Mouse (Mus musculus) heart, embryonic 12.5 days (tissue): ENCODE measurements around the gene Frmd4a. TPM values are rescaled to one million over a fixed set of nuclear protein-coding genes. Genes with fewer than 3 reads are reported as not detected.
A peak's percentile ranks its signal among the peaks of the same experiment; 100 is the strongest.

ENCODE experiments used
- ATAC-seq: fragments of 200-750 bp; cut with Nextera tagmentation; 2 replicates; pipeline ENCODE4 v1.8.0; 2017; ENCODE audit warnings: moderate TSS enrichment, moderate library complexity; ENCODE audit not compliant: insufficient number of reproducible peaks, low FRiP score
- H3K27ac ChIP-seq: fragments of 300-500 bp; sonication (generic); 2 replicates; pipeline ENCODE4 v1.5.1; 2016; ENCODE audit warnings: mild to moderate bottlenecking, moderate library complexity; ENCODE audit not compliant: poor library complexity, severe bottlenecking
- H3K27me3 ChIP-seq: fragments of 300-500 bp; sonication (generic); replicated peaks from 2 replicates; pipeline ENCODE4 v1.6.1; 2016; ENCODE audit warnings: mild to moderate bottlenecking, moderate library complexity
- H3K36me3 ChIP-seq: fragments of 300-500 bp; sonication (generic); 2 replicates; pipeline ENCODE4 v1.6.1; 2016; ENCODE audit warnings: mild to moderate bottlenecking, moderate library complexity
- H3K4me1 ChIP-seq: fragments of 300-500 bp; sonication (generic); replicated peaks from 2 replicates; pipeline ENCODE4 v1.6.1; 2016; ENCODE audit warnings: mild to moderate bottlenecking
- H3K4me2 ChIP-seq: fragments of 300-500 bp; sonication (generic); 2 replicates; pipeline ENCODE4 v1.6.1; 2016; ENCODE audit warnings: mild to moderate bottlenecking, moderate library complexity
- H3K4me3 ChIP-seq: fragments of 300-500 bp; sonication (generic); 2 replicates; pipeline ENCODE4 v1.5.1; 2016; ENCODE audit warnings: mild to moderate bottlenecking
- H3K9ac ChIP-seq: fragments of 300-500 bp; sonication (generic); 2 replicates; pipeline ENCODE4 v1.6.1; 2016; ENCODE audit warnings: mild to moderate bottlenecking, moderate library complexity
- H3K9me3 ChIP-seq: fragments of 300-500 bp; sonication (generic); replicated peaks from 2 replicates; pipeline ENCODE4 v1.6.1; 2016; ENCODE audit warnings: mild to moderate bottlenecking, moderate library complexity
- WGBS: fragments of 180-500 bp; shearing (Covaris S2); methylation state at CpG from one replicate; pipeline ENCODE4 v1.1.7; 2016; 5-methylcytosine and 5-hydroxymethylcytosine counted together
- polyA plus RNA-seq: library from polyadenylated mRNA; unstranded; fragments of >200 nt; fragmentation: Nextera tagmentation; extraction: Ambion mirVana; gene quantifications from 2 replicates; pipeline ENCODE4 v1.2.1, GENCODE M21; 2016

The Frmd4a gene
- polyA plus RNA-seq, 1 experiment from 2014 or later: 23.2 TPM

GRCm38 (mm10) chr2:4547003-4547662 lies 529.6 kb downstream of the Frmd4a start:
- Histone ChIP-seq H3K36me3 (peaks cover 13% of the 10 kb centered on the region), H3K4me2 (no peak overlapping the region), H3K9me3 (no peaks in the 10 kb centered on the region), H3K27ac (no peak overlapping the region), H3K27me3 (no peaks in the 10 kb centered on the region), H3K4me1 (peaks cover 51% of the 10 kb centered on the region), H3K9ac (no peak overlapping the region), H3K4me3 (no peak overlapping the region)
- 96% methylated on average over 5 of the region's 5 CpGs for WGBS
- ATAC-seq: no peak

- Histone ChIP-seq H3K27ac (no peak overlapping the region), H3K9me3 (no peaks in the 10 kb centered on the region), H3K4me3 (no peak overlapping the region), H3K4me1 (peaks cover 30% of the 10 kb centered on the region), H3K4me2 (no peak overlapping the region), H3K27me3 (no peaks in the 10 kb centered on the region), H3K36me3 (peaks cover 13% of the 10 kb centered on the region), H3K9ac (no peak overlapping the region)
- no peak for ATAC-seq
- WGBS: 87% methylated on average over 14 of the region's 14 CpGs
Observed at GRCm38 (mm10) chr2:4549271-4549670, 531.8 kb downstream of the Frmd4a start.

GRCm38 (mm10) chr2:4550017-4550763 lies 532.7 kb downstream of the Frmd4a start:
- Histone ChIP-seq H3K36me3 (peaks cover 13% of the 10 kb centered on the region), H3K4me1 (peaks cover 26% of the 10 kb centered on the region), H3K4me3 (no peak overlapping the region), H3K9ac (no peak overlapping the region), H3K27me3 (no peaks in the 10 kb centered on the region), H3K4me2 (no peak overlapping the region), H3K9me3 (no peaks in the 10 kb centered on the region), H3K27ac (no peak overlapping the region)
- ATAC-seq: no peak
- WGBS: 77% methylated on average over 10 of the region's 10 CpGs

GRCm38 (mm10) chr2:4551438-4551837 lies 533.9 kb downstream of the Frmd4a start:
- peaks cover 38% of the 10 kb centered on the region for H3K4me1 ChIP-seq

DNA sequence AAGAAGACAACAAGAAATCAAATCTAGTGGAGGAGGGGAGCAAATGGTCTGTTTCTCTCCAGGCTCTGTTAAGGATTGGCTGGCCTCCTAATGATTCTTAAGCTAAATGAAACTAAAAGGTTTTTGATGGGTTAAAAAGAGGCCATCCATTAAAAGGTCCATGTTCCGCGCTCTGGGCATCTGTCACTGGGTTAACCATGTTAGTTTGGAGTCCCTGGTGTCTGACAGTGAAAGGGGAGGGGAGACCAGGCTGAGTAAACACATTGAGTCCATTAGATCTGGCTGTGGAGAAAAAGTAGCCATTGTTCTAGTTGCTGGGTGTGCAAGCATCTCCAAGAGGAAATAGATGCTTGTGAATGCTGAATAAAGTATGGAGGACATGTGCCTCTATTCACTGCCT lies 534.3 kb downstream of the Frmd4a start:
- no peak overlapping the region for H3K9ac ChIP-seq
- H3K4me1 ChIP-seq: peaks cover 43% of the 10 kb centered on the region
- H3K4me2 ChIP-seq: no peak overlapping the region
- WGBS: 90% methylated on average over 2 of the region's 2 CpGs
- H3K36me3 ChIP-seq: peaks cover 13% of the 10 kb centered on the region
- H3K4me3 ChIP-seq: no peak overlapping the region
- H3K27ac ChIP-seq: no peak overlapping the region
- no peak for ATAC-seq
- H3K27me3 ChIP-seq: no peaks in the 10 kb centered on the region
- no peaks in the 10 kb centered on the region for H3K9me3 ChIP-seq

More at GRCm38 (mm10) chr2:4551438-4551837, 533.9 kb downstream of the Frmd4a start:
- Histone ChIP-seq H3K27me3 (no peaks in the 10 kb centered on the region), H3K9ac (no peak overlapping the region), H3K4me3 (no peak overlapping the region), H3K4me2 (no peak overlapping the region), H3K27ac (no peak overlapping the region), H3K9me3 (no peaks in the 10 kb centered on the region), H3K36me3 (peaks cover 13% of the 10 kb centered on the region)
- no peak for ATAC-seq
- 44% methylated on average over 2 of the region's 2 CpGs for WGBS

- Histone ChIP-seq H3K9me3 (no peaks in the 10 kb centered on the region), H3K27ac (no peak overlapping the region), H3K27me3 (no peaks in the 10 kb centered on the region), H3K9ac (no peak overlapping the region), H3K4me1 (peaks cover 49% of the 10 kb centered on the region), H3K36me3 (peaks cover 13% of the 10 kb centered on the region), H3K4me2 (no peak overlapping the region), H3K4me3 (no peak overlapping the region)
- 73% methylated on average over 4 of the region's 4 CpGs for WGBS
- ATAC-seq: no peak
Observed at GRCm38 (mm10) chr2:4552486-4552885, 535.0 kb downstream of the Frmd4a start.

DNA sequence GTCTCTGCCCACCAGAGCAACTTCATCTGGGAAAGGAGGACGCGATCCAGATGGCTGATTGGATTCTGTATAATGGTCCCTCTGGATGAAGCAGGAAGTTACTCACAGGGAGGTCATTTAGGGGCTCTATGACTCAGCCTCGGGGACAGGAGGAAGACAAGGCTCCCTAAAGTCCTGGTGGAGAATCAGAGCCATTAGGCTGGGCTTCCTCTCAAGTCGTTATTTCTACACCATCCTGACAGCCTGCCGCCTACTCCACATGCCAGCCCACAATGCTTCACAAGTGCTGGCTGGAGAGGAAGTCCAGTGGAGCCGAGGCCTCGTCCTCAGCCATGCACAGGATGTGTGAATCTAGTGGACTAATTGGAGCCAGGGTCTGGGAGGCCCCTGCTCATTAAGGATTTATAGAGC lies 537.7 kb downstream of the Frmd4a start:
- no peak overlapping the region for H3K9ac ChIP-seq
- no peak overlapping the region for H3K4me3 ChIP-seq
- peak overlapping the region; percentile 18; the same call in 1 of the 2 replicates for H3K27ac ChIP-seq
- H3K36me3 ChIP-seq: peaks cover 10% of the 10 kb centered on the region
- no peak overlapping the region for H3K4me2 ChIP-seq
- WGBS: 36% methylated on average over 7 of the region's 7 CpGs
- peaks cover 49% of the 10 kb centered on the region for H3K4me1 ChIP-seq
- no peaks in the 10 kb centered on the region for H3K9me3 ChIP-seq
- no peak for ATAC-seq
- no peaks in the 10 kb centered on the region for H3K27me3 ChIP-seq

GRCm38 (mm10) chr2:4556188-4556587 lies 538.7 kb downstream of the Frmd4a start:
- Histone ChIP-seq H3K4me1 (peaks cover 57% of the 10 kb centered on the region), H3K4me2 (no peak overlapping the region), H3K36me3 (peaks cover 3% of the 10 kb centered on the region), H3K27ac (no peak overlapping the region), H3K27me3 (no peaks in the 10 kb centered on the region), H3K9ac (no peak overlapping the region), H3K4me3 (no peak overlapping the region), H3K9me3 (no peaks in the 10 kb centered on the region)
- ATAC-seq: no peak
- WGBS: 64% methylated on average over 10 of the region's 10 CpGs

GRCm38 (mm10) chr2:4557028-4557427 lies 539.5 kb downstream of the Frmd4a start:
- ATAC-seq: no peak
- no peak overlapping the region for H3K9ac ChIP-seq
- no peaks in the 10 kb centered on the region for H3K36me3 ChIP-seq
- WGBS: 21% methylated on average over 4 of the region's 4 CpGs
- no peaks in the 10 kb centered on the region for H3K27me3 ChIP-seq
- H3K4me3 ChIP-seq: no peak overlapping the region
- H3K27ac ChIP-seq: peak overlapping the region; percentile 59; the same call in 1 of the 2 replicates
- no peaks in the 10 kb centered on the region for H3K9me3 ChIP-seq
- 0 out of 2 replicates have a peak overlapping the region, but pooled peaks have one; percentile 9 for H3K4me2 ChIP-seq
- peaks cover 59% of the 10 kb centered on the region for H3K4me1 ChIP-seq

DNA sequence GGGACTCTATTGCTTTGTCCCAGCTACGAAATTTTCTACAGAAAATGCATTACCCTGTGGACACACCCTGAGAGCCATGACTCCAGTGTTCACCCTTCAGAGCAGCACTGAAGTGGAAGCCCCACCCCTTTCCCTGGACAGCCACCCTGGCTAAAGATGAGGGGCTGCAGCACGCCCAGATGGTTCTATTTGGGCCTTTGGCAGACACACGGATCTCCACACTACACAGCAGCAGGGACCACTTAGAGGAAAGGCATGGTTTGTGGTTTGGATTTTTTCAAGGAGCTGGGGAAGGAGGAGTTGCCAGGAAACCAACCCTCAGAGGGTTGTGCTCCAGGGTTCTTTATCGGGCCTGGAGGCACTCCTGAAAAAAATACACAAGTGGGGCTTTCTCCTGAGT lies 539.9 kb downstream of the Frmd4a start:
- no peak overlapping the region for H3K9ac ChIP-seq
- no peaks in the 10 kb centered on the region for H3K27me3 ChIP-seq
- no peaks in the 10 kb centered on the region for H3K9me3 ChIP-seq
- ATAC-seq: peak; percentile 39
- peaks cover 63% of the 10 kb centered on the region for H3K4me1 ChIP-seq
- no peaks in the 10 kb centered on the region for H3K36me3 ChIP-seq
- H3K27ac ChIP-seq: peak overlapping the region; percentile 59
- 28% methylated on average over 4 of the region's 4 CpGs for WGBS
- no peak overlapping the region for H3K4me3 ChIP-seq
- H3K4me2 ChIP-seq: no peak overlapping the region

DNA sequence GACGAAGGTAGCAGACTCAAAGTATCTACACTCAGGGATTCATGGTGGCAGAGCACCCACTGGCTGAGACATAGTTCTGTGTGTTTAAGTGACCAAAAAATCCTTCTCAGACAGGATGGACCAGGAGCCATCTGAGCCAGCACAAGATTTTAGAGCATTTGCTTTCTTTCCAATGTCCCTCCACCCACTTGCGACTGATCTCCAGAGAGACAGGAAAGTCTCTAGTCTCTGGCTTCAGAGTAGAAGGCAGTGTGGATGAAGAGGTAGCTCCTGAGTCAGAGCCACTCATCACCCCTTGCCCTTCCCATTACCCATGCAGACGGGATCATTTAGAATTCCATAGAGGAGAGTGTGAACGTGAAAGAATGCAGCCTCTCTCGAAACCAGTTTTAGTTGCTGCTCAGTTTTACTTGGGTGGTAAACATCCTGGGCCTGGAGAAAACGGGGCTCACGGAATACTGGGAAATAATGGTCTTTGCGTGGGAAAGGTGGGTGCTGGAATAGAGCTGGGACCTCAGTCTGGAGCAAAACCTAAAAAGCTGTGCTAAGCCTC lies 541.2 kb downstream of the Frmd4a start:
- Histone ChIP-seq H3K4me1 (peaks cover 72% of the 10 kb centered on the region), H3K27me3 (no peaks in the 10 kb centered on the region), H3K9ac (peak overlapping the region; percentile 78), H3K27ac (peak overlapping the region; percentile 98), H3K4me2 (peak overlapping the region; percentile 81), H3K4me3 (peak overlapping the region; percentile 59), H3K9me3 (no peaks in the 10 kb centered on the region), H3K36me3 (no peaks in the 10 kb centered on the region)
- WGBS: 9% methylated on average over 8 of the region's 8 CpGs
- no peak for ATAC-seq
